Mouse (Mus musculus): ENCODE results near the gene Kif24. TPM values are rescaled to one million over a fixed set of nuclear protein-coding genes. Genes with fewer than 3 reads are reported as not detected.

Kif24 gene
- polyA plus RNA-seq, 1 experiment: 11.9 TPM

DNA sequence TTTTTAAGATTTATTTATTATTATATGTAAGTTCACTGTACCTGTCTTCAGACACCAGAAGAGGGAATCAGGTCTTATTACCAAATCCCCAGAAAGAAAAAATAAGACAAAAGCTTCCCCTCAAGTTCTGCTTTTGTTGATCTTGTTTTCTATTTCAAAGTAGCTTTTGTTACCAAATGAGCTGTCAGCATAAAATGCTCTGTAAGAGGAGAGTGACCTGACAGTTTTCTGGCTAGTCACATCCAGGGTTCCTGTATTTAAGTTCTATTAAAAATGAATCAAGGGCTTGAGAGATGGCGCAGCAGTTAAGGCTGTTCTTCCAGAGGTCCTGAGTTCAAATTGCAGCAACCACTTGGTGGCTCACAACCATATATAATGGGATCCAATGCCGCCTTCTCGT is 103.6 kb downstream of the Kif24 start:
- TF ChIP-seq CTCF (IDR thresholded peaks at IDR 0.05; ENCODE audit: control insufficient read depth, insufficient read depth, insufficient replicate concordance, low read depth, low read length) (no peak), POLR2A (IDR thresholded peaks at IDR 0.05; ENCODE audit: control insufficient read depth, low read depth, low read length) (no peak)
- Histone ChIP-seq H3K4me3 (ENCODE audit: control insufficient read depth, low read depth, low read length) (no peak overlapping the region), H3K36me3 (ENCODE audit: control insufficient read depth, insufficient read depth, low read length) (peaks cover 1% of the 10 kb centered on the region; the same call in 1 of the 2 replicates), H3K4me1 (ENCODE audit: control insufficient read depth, insufficient read depth, low read length) (no peaks in the 10 kb centered on the region), H3K27ac (ENCODE audit: control insufficient read depth, insufficient read depth, low read depth, low read length) (no peak overlapping the region), H3K27me3 (ENCODE audit: control insufficient read depth, insufficient read depth, low read length) (no peaks in the 10 kb centered on the region)

DNA sequence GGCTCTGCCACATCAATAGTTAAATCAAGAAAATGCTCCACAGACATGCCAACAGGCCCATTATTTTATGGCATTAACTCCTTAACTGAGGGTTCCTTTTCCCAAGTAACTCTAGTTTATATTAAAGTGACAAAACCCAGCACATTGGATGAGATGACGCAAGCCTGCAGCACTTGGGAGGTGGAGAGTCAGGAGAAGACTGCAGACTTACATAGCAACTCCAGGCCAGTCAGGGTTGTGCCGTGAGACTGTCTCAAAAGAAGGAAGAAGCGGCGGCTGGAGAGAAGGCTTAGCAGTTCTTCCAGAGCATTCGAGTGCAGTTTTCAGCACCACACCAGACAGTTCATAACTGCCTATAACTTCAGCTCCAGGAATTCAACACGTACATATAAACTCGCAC is 105.3 kb downstream of the Kif24 start:
- Histone ChIP-seq H3K36me3 (ENCODE audit: control insufficient read depth, insufficient read depth, low read length) (no peaks in the 10 kb centered on the region), H3K27me3 (ENCODE audit: control insufficient read depth, insufficient read depth, low read length) (no peaks in the 10 kb centered on the region), H3K4me1 (ENCODE audit: control insufficient read depth, insufficient read depth, low read length) (no peaks in the 10 kb centered on the region), H3K27ac (ENCODE audit: control insufficient read depth, insufficient read depth, low read depth, low read length) (no peak overlapping the region), H3K4me3 (ENCODE audit: control insufficient read depth, low read depth, low read length) (no peak overlapping the region)
- TF ChIP-seq POLR2A (IDR thresholded peaks at IDR 0.05; ENCODE audit: control insufficient read depth, low read depth, low read length) (no peak), CTCF (IDR thresholded peaks at IDR 0.05; ENCODE audit: control insufficient read depth, insufficient read depth, insufficient replicate concordance, low read depth, low read length) (no peak)

DNA sequence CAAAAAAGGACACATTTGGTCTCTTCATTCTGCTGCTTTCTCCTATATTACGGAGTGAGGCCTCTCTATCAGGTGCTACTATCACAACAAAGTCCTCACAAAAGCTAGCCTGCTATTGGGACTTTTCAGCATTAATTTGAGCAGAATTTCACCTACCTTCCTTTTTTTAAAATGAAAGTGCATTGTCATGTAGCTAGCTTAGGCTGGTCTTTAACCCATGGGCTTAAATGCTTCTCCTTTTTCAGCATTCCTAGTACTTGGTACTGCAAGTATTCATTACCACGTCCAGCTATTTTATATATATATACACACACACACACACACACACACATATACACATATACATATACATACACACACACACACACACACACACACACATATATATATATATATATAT is 106.0 kb downstream of the Kif24 start:
- no peak overlapping the region for H3K27ac ChIP-seq (ENCODE audit: control insufficient read depth, insufficient read depth, low read depth, low read length)
- H3K4me3 ChIP-seq (ENCODE audit: control insufficient read depth, low read depth, low read length): no peak overlapping the region
- H3K27me3 ChIP-seq (ENCODE audit: control insufficient read depth, insufficient read depth, low read length): no peaks in the 10 kb centered on the region
- TF ChIP-seq POLR2A (IDR thresholded peaks at IDR 0.05; ENCODE audit: control insufficient read depth, low read depth, low read length) (no peak), CTCF (IDR thresholded peaks at IDR 0.05; ENCODE audit: control insufficient read depth, insufficient read depth, insufficient replicate concordance, low read depth, low read length) (no peak)
- H3K4me1 ChIP-seq (ENCODE audit: control insufficient read depth, insufficient read depth, low read length): no peaks in the 10 kb centered on the region
- no peaks in the 10 kb centered on the region for H3K36me3 ChIP-seq (ENCODE audit: control insufficient read depth, insufficient read depth, low read length)

DNA sequence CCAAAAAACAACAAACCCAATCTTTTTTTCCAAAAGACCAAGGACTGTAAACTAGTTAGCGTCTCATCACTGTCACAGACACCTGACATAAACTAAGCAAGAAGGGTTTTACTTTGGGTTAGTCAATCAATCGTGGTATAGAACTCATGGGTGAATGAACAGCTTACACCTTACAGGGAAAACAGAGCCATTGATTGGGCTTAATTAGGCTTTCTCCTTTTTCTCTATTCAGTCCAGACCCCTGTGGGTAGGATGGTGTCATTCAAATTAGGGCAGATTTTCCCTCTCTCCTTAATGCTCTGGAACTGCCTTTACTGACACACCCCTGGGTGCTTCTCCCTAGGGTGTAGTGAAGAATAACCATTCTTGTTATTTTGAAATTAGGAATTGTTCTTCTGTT is 107.5 kb downstream of the Kif24 start:
- Histone ChIP-seq H3K27me3 (ENCODE audit: control insufficient read depth, insufficient read depth, low read length) (no peaks in the 10 kb centered on the region), H3K36me3 (ENCODE audit: control insufficient read depth, insufficient read depth, low read length) (no peaks in the 10 kb centered on the region), H3K4me1 (ENCODE audit: control insufficient read depth, insufficient read depth, low read length) (no peaks in the 10 kb centered on the region), H3K27ac (ENCODE audit: control insufficient read depth, insufficient read depth, low read depth, low read length) (no peak overlapping the region), H3K4me3 (ENCODE audit: control insufficient read depth, low read depth, low read length) (no peak overlapping the region)
- TF ChIP-seq CTCF (IDR thresholded peaks at IDR 0.05; ENCODE audit: control insufficient read depth, insufficient read depth, insufficient replicate concordance, low read depth, low read length) (no peak), POLR2A (IDR thresholded peaks at IDR 0.05; ENCODE audit: control insufficient read depth, low read depth, low read length) (no peak)

DNA sequence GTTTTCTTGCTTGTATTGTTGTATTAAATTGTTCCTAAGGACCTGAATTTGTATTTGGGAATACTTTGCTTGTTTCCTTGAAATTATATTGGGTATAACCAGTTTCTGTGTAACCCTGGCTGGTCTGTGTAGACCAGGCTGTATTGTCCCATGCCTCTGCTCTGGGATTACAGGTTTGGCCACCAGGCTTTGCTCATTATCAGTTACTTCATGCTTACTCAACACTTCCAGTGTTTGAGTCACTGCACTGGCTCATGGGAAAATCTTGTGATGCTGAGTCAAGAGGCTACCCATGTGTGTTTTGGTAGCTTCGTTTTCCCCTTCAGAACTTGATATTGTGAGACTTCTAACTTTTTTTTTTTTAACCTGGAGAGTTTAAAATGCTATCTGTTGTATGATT is 111.4 kb downstream of the Kif24 start:
- Histone ChIP-seq H3K27me3 (ENCODE audit: control insufficient read depth, insufficient read depth, low read length) (no peaks in the 10 kb centered on the region), H3K4me3 (ENCODE audit: control insufficient read depth, low read depth, low read length) (no peak overlapping the region), H3K36me3 (ENCODE audit: control insufficient read depth, insufficient read depth, low read length) (no peaks in the 10 kb centered on the region), H3K27ac (ENCODE audit: control insufficient read depth, insufficient read depth, low read depth, low read length) (no peak overlapping the region), H3K4me1 (ENCODE audit: control insufficient read depth, insufficient read depth, low read length) (no peaks in the 10 kb centered on the region)
- no peak for TF ChIP-seq CTCF (IDR thresholded peaks at IDR 0.05; ENCODE audit: control insufficient read depth, insufficient read depth, insufficient replicate concordance, low read depth, low read length)
- TF ChIP-seq POLR2A (IDR thresholded peaks at IDR 0.05; ENCODE audit: control insufficient read depth, low read depth, low read length): no peak

DNA sequence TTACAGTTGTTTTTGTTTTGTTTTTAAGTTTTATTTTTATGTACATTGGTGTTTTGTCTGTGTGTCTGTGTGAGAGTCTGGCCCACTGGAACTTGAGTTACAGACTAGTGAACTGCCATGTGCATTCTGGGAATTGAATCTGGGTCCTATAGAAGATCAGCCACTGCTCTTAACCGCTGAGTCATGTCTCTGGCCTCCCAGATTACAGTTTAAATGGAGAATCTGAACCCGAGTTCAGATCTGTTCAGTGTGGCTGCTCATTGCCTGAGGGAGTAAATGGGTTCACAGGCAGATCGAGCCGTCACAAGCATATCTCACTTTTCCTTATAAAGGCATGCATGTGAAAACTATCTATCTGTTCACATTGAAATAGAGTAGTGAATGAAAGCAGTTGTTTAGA is 111.9 kb downstream of the Kif24 start:
- no peaks in the 10 kb centered on the region for H3K27me3 ChIP-seq (ENCODE audit: control insufficient read depth, insufficient read depth, low read length)
- no peaks in the 10 kb centered on the region for H3K36me3 ChIP-seq (ENCODE audit: control insufficient read depth, insufficient read depth, low read length)
- peaks cover 2% of the 10 kb centered on the region; the same call in 1 of the 2 replicates for H3K4me1 ChIP-seq (ENCODE audit: control insufficient read depth, insufficient read depth, low read length)
- H3K4me3 ChIP-seq (ENCODE audit: control insufficient read depth, low read depth, low read length): no peak overlapping the region
- TF ChIP-seq CTCF (IDR thresholded peaks at IDR 0.05; ENCODE audit: control insufficient read depth, insufficient read depth, insufficient replicate concordance, low read depth, low read length) (no peak), POLR2A (IDR thresholded peaks at IDR 0.05; ENCODE audit: control insufficient read depth, low read depth, low read length) (no peak)
- H3K27ac ChIP-seq (ENCODE audit: control insufficient read depth, insufficient read depth, low read depth, low read length): no peak overlapping the region

DNA sequence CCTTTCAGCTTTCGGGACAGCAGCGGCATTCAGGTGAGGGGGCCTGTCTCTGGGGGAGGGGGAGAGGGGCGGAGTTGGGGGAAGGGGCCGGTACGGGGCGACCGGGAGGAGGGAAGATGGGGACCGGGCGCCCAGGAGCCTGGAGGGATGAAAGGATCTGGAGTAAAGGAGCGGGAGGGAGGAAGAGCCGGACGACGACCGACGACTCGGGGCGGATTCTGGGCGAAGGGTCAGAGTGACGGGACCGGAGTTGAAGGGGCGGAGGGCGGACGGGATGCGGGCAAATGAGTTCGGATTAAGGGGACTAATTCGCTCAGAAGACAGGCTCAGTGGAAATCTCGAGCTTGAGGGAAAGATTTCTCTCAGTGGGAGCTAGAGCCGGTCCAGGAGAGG is 115.5 kb downstream of the Kif24 start:
- Histone ChIP-seq H3K4me3 (ENCODE audit: control insufficient read depth, low read depth, low read length) (peak overlapping the region; percentile 94), H3K4me1 (ENCODE audit: control insufficient read depth, insufficient read depth, low read length) (peaks cover 2% of the 10 kb centered on the region; the same call in 1 of the 2 replicates), H3K27me3 (ENCODE audit: control insufficient read depth, insufficient read depth, low read length) (no peaks in the 10 kb centered on the region), H3K27ac (ENCODE audit: control insufficient read depth, insufficient read depth, low read depth, low read length) (peak overlapping the region; percentile 64), H3K36me3 (ENCODE audit: control insufficient read depth, insufficient read depth, low read length) (no peaks in the 10 kb centered on the region)
- no peak for TF ChIP-seq POLR2A (IDR thresholded peaks at IDR 0.05; ENCODE audit: control insufficient read depth, low read depth, low read length)
- no peak for TF ChIP-seq CTCF (IDR thresholded peaks at IDR 0.05; ENCODE audit: control insufficient read depth, insufficient read depth, insufficient replicate concordance, low read depth, low read length)
